Mouse (Mus musculus) testis, adult 2 months (tissue): ENCODE measurements around the gene A430078G23Rik.

ENCODE experiments used
- CTCF ChIP-seq: fragments of 200-500 bp; IDR thresholded peaks from 2 replicates; pipeline ENCODE4 v1.5.1; 2012; ENCODE audit warnings: low read depth, mild to moderate bottlenecking, inconsistent platforms, low read length, moderate library complexity; ENCODE audit not compliant: control insufficient read depth, insufficient read depth, insufficient replicate concordance
- POLR2A ChIP-seq: fragments of 200-500 bp; IDR thresholded peaks from 2 replicates; pipeline ENCODE4 v1.6.1; 2012; ENCODE audit warnings: low read depth, mild to moderate bottlenecking, inconsistent platforms, low read length, moderate library complexity; ENCODE audit not compliant: control insufficient read depth

DNA sequence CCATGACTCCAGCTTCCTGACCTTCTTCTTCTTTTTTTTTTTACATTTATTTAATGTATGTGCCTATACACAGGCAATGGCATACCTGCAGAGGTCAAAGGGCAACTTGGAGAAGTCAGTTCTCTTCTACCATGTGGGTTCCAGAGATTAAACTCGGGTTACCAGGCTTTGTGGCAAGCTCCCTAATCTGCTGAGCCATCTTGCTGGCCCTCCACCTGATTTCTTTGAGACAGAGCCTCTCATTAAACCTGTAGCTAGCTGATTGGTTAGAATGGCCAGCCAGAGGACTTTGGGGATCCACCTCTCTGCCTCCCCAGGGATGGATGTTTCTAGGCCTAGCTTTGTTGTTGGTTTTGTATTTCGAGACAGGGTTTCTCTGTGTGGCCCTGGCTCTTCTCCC is 57.9 kb downstream of the A430078G23Rik start:
- TF ChIP-seq CTCF (no peak), POLR2A (no peak)
